Mouse (Mus musculus) erythroblast, embryonic 14.5 days (primary cell): ENCODE data around the gene Nudt16l1.

ENCODE experiments used
- GATA1 ChIP-seq: IDR thresholded peaks from 2 replicates; pipeline ENCODE4 v1.6.1; 2012; ENCODE audit warnings: low read length, inconsistent platforms, mixed read lengths
- TAL1 ChIP-seq: IDR thresholded peaks from 3 replicates; pipeline ENCODE4 v1.6.1; 2012; ENCODE audit warnings: low read length, inconsistent platforms, mixed read lengths

DNA sequence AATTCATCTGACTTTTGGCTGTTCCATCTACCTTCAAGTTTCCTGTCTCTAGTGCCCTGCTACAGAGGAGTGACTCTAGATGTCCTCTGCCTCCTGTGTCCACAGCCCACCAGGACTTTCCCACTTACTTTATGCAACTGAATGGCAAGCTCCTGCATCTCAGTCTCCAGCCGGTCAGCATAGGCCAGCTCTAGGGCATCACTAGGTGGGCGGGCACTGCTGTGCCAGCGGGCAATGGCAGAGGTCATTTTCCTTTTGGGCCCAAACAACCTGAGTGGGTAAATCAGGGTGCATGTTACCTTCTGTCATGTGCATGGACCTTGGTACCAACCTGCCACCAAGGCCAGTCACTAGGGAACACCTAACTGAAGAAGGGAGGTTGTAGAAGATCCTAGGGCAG is 4.9 kb downstream of the Nudt16l1 start:
- TF ChIP-seq TAL1 = no peak
- no peak for TF ChIP-seq GATA1
